ENCODE assay signal across 27 mouse cellular contexts in genomic region chr6:144176674-144177073, GRCm38 (mm10).
DNase-seq lines count a peak whose midpoint lies in the region; ATAC-seq lines count a peak whose summit lies in the region.
"Had no signal": no experiment of that assay in that cellular context is flagged by ENCODE, and none has a peak within 500 bp of the region (broad histone marks: within the 10 kb centered on the region; RNA-seq: fewer than 3 reads in every experiment).

No protein-coding gene starts in this region.

- no peak overlapping the region for H3K27ac ChIP-seq in forebrain, embryonic 13.5 days
- H3K27ac ChIP-seq in forebrain, embryonic 15.5 days (replicated peaks): no peak overlapping the region
- H3K27ac ChIP-seq in intestine, embryonic 16.5 days (ENCODE audit: low read length): no peak overlapping the region
- H3K27ac ChIP-seq: embryonic facial prominence, embryonic 10.5 days; embryonic facial prominence, embryonic 13.5 days; forebrain, embryonic 12.5 days; gastrocnemius, adult 2 months; hindbrain, embryonic 12.5 days; hindbrain, embryonic 15.5 days had no signal

- H3K27me3 ChIP-seq in forebrain, embryonic 13.5 days: no peaks in the 10 kb centered on the region
- no peaks in the 10 kb centered on the region for H3K27me3 ChIP-seq in forebrain, embryonic 15.5 days
- H3K27me3 ChIP-seq in intestine, embryonic 16.5 days (replicated peaks; ENCODE audit: control insufficient read depth, insufficient read depth, low read length): no peaks in the 10 kb centered on the region
- H3K27me3 ChIP-seq: CH12.LX; embryonic facial prominence, embryonic 13.5 days; forebrain, embryonic 12.5 days; hindbrain, embryonic 12.5 days; hindbrain, embryonic 15.5 days had no signal

- no peak overlapping the region for H3K4me2 ChIP-seq in forebrain, embryonic 13.5 days
- no peak overlapping the region for H3K4me2 ChIP-seq in forebrain, embryonic 15.5 days (replicated peaks)
- H3K4me2 ChIP-seq in intestine, embryonic 16.5 days (ENCODE audit: low read depth, low read length): no peak overlapping the region
- H3K4me2 ChIP-seq: embryonic facial prominence, embryonic 13.5 days; forebrain, embryonic 12.5 days; heart, embryonic 11.5 days; hindbrain, embryonic 12.5 days; hindbrain, embryonic 15.5 days had no signal

- H3K4me3 ChIP-seq in forebrain, embryonic 13.5 days: no peak overlapping the region
- no peak overlapping the region for H3K4me3 ChIP-seq in forebrain, embryonic 15.5 days
- no peak overlapping the region for H3K4me3 ChIP-seq in intestine, embryonic 16.5 days (ENCODE audit: low read length)
- H3K4me3 ChIP-seq: embryonic facial prominence, embryonic 10.5 days; embryonic facial prominence, embryonic 13.5 days; erythroblast, embryonic 14.5 days; forebrain, embryonic 12.5 days; gastrocnemius, adult 2 months; hindbrain, embryonic 12.5 days; hindbrain, embryonic 15.5 days had no signal

- H3K4me1 ChIP-seq in forebrain, embryonic 13.5 days: peaks cover 32% of the 10 kb centered on the region
- H3K4me1 ChIP-seq in forebrain, embryonic 15.5 days: peaks cover 28% of the 10 kb centered on the region
- no peaks in the 10 kb centered on the region for H3K4me1 ChIP-seq in intestine, embryonic 16.5 days (ENCODE audit: control insufficient read depth, insufficient read depth, low read length)

- H3K9me3 ChIP-seq in forebrain, embryonic 13.5 days (replicated peaks): no peaks in the 10 kb centered on the region
- H3K9me3 ChIP-seq in forebrain, embryonic 15.5 days: no peaks in the 10 kb centered on the region
- no peaks in the 10 kb centered on the region for H3K9me3 ChIP-seq in intestine, embryonic 16.5 days (ENCODE audit: control insufficient read depth, low read length)
- H3K9me3 ChIP-seq: embryonic facial prominence, embryonic 10.5 days; embryonic facial prominence, embryonic 13.5 days; forebrain, embryonic 12.5 days; hindbrain, embryonic 12.5 days; hindbrain, embryonic 15.5 days had no signal

- DNase-seq in 416B (ENCODE audit: low read depth): peak; percentile 29
- DNase-seq in cerebellum, adult 11-12 months: no peak
- DNase-seq in kidney, postnatal 10 days: no peak
- DNase-seq in cerebellum, adult 9-11 months: no peak
- DNase-seq: adrenal gland, adult 8-10 months; adrenal gland, postnatal 25 days; B cell, adult 2 months; cerebellum, adult 2 months; cerebellum, postnatal 10 days; cerebellum, postnatal 36 days; embryo, embryonic 11 days; forebrain, postnatal 0 days; gastrocnemius, adult 2 months; gastrocnemius, postnatal 14 days had no signal

- ATAC-seq in forebrain, embryonic 13.5 days: 0 out of 2 replicates have a peak, but pooled peaks have one; percentile 27
- no peak for ATAC-seq in forebrain, embryonic 15.5 days (replicated peaks)
- ATAC-seq in intestine, embryonic 16.5 days: 0 out of 2 replicates have a peak, but pooled peaks have one; percentile 23
- peak; percentile 48 for ATAC-seq in megakaryocyte progenitor cell, adult 5-6 weeks (replicated peaks; ENCODE audit: poor library complexity)
- ATAC-seq: activated CD4-positive, CD25-positive, alpha-beta regulatory T cell, adult 4 months; forebrain, postnatal 0 days had no signal

- no peak overlapping the region for H3K9ac ChIP-seq in forebrain, embryonic 13.5 days
- no peak overlapping the region for H3K9ac ChIP-seq in forebrain, embryonic 15.5 days (replicated peaks)
- H3K9ac ChIP-seq in intestine, embryonic 16.5 days (ENCODE audit: low read depth, low read length): no peak overlapping the region
- H3K9ac ChIP-seq: embryonic facial prominence, embryonic 13.5 days; forebrain, embryonic 12.5 days; forebrain, postnatal 0 days; hindbrain, embryonic 12.5 days; hindbrain, embryonic 15.5 days had no signal

- 88% methylated on average over 5 of the region's 5 CpGs for WGBS in forebrain, embryonic 13.5 days
- WGBS in forebrain, embryonic 15.5 days: 93% methylated on average over 5 of the region's 5 CpGs
- 65% methylated on average over 5 of the region's 5 CpGs for WGBS in intestine, embryonic 16.5 days

- no peaks in the 10 kb centered on the region for H3K36me3 ChIP-seq in forebrain, embryonic 13.5 days (ENCODE audit: poor library complexity, severe bottlenecking)
- no peaks in the 10 kb centered on the region for H3K36me3 ChIP-seq in forebrain, embryonic 15.5 days
- H3K36me3 ChIP-seq in intestine, embryonic 16.5 days (ENCODE audit: control insufficient read depth, insufficient read depth, low read length): no peaks in the 10 kb centered on the region
- H3K36me3 ChIP-seq: embryonic facial prominence, embryonic 10.5 days; embryonic facial prominence, embryonic 13.5 days; forebrain, embryonic 12.5 days; hindbrain, embryonic 12.5 days; hindbrain, embryonic 15.5 days had no signal
